Mouse (Mus musculus): ENCODE data around the gene B3gnt3.

- TF ChIP-seq RCOR1 (IDR thresholded peaks at IDR 0.05; ENCODE audit: low read depth, low read length) (no peak), GABPA (IDR thresholded peaks at IDR 0.05; ENCODE audit: low read depth, low read length) (no peak), MAX (IDR thresholded peaks at IDR 0.05; ENCODE audit: low read length) (no peak), EP300 (IDR thresholded peaks at IDR 0.05; ENCODE audit: low read depth in 1 of 2, low read length in 2 of 2) (no peak), CTCF (IDR thresholded peaks at IDR 0.05 in 2 of 3, conservative IDR thresholded peaks at IDR 0.05 in 1 of 3; ENCODE audit: control insufficient read depth in 1 of 3, insufficient read depth in 1 of 3, low read depth in 2 of 3, low read length in 3 of 3, poor library complexity in 1 of 3, severe bottlenecking in 1 of 3) (no peak)
Measured at GRCm38 (mm10) chr8:71741687-71742114, 40.1 kb upstream of the B3gnt3 start.
